Mouse (Mus musculus): ENCODE measurements around the gene Mpped1. TPM values are rescaled to one million over a fixed set of nuclear protein-coding genes. Genes with fewer than 3 reads are reported as not detected.
A peak's percentile ranks its signal among the peaks of the same experiment; 100 is the strongest.

The Mpped1 gene
- polyA plus RNA-seq, 1 experiment: 160 TPM

DNA sequence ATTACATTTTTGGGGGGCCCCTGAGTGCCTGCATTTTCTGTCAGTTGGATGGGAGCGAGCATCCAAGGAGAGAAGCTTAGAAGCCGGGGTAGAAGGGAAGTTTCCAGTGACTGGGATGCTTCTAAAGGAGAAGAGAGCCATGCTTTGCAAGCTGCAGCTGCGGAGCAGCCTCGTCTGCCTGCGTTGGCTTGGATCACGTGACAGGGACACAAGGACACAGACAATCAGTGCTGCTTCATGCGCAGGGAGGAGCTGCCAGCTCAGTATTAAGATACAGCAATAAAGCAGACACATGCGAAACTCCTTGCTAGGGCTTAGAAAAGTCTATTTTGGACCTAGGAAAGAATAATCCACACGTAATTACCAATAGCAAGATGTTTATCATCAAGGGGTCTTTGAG lies 118.0 kb downstream of the Mpped1 start:
- TF ChIP-seq POLR2A (IDR thresholded peaks at IDR 0.05; ENCODE audit: extremely low read depth, insufficient read depth, low read length): 0 out of 2 replicates have a peak, but pooled peaks have one; percentile 30
- TF ChIP-seq CTCF (IDR thresholded peaks at IDR 0.05; ENCODE audit: extremely low read depth, insufficient read depth, low read length): no peak
- Histone ChIP-seq H3K4me3 (ENCODE audit: insufficient read depth, low read length) (no peak overlapping the region), H3K4me1 (ENCODE audit: control insufficient read depth, insufficient read depth, low read length) (peaks cover 11% of the 10 kb centered on the region), H3K27ac (ENCODE audit: insufficient read depth, low read length) (no peak overlapping the region)

DNA sequence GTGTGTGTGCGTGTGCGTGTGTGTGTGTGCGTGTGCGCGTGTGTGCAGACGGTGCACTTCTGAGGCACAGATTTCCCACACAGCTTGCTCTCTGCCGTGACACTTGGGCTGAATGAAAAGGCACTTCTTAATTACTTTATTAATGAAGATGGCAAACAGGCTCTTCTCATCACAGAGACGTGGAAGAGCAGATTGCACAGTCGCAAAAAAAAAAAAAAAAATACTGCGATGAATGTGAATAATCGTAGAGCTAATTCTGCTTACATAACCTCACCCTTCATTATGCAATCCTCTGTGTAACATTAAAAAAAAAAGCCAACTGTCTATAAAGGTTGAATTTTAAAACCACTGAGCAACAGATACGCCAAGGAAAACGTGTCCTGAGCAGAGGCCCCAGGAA lies 127.2 kb downstream of the Mpped1 start:
- no peak overlapping the region for H3K27ac ChIP-seq (ENCODE audit: insufficient read depth, low read length)
- H3K4me3 ChIP-seq (ENCODE audit: insufficient read depth, low read length): no peak overlapping the region
- no peak for TF ChIP-seq POLR2A (IDR thresholded peaks at IDR 0.05; ENCODE audit: extremely low read depth, insufficient read depth, low read length)
- TF ChIP-seq CTCF (IDR thresholded peaks at IDR 0.05; ENCODE audit: extremely low read depth, insufficient read depth, low read length): no peak
- H3K4me1 ChIP-seq (ENCODE audit: control insufficient read depth, insufficient read depth, low read length): peaks cover 4% of the 10 kb centered on the region

Other genes with a start within 250 kb of the Mpped1 start
- gene Tspo, start 215.9 kb upstream of the Mpped1 start, polyA plus RNA-seq (2012; rRNA removed): 10.1 and 11.5 TPM in 2 replicates
- gene Mcat, start 215.7 kb upstream of the Mpped1 start, polyA plus RNA-seq (2012; rRNA removed): 26.5 and 32.1 TPM in 2 replicates
- gene Ttll12, start 184.3 kb upstream of the Mpped1 start, polyA plus RNA-seq (2012; rRNA removed): 12.7 and 13.5 TPM in 2 replicates
- gene Scube1, start 54.4 kb upstream of the Mpped1 start, polyA plus RNA-seq (2012; rRNA removed): 26.7 and 29.2 TPM in 2 replicates

Data from cortical plate, adult 2 months (tissue).